Mouse (Mus musculus) lung, embryonic 16.5 days (tissue): ENCODE data around the gene Cldn3. TPM values are rescaled to one million over a fixed set of nuclear protein-coding genes. Genes with fewer than 3 reads are reported as not detected.
"Not testable (repeated sequence)": the region's sequence is repeated elsewhere in the genome, so short reads cannot be mapped to it uniquely, and the experiment has no call there.

Experiments
- ATAC-seq: fragments of 200-750 bp; cut with Nextera tagmentation; 2 replicates; pipeline ENCODE4 v1.8.0; 2017; ENCODE audit warnings: low read depth, mild to moderate bottlenecking, moderate library complexity
- H3K27ac ChIP-seq: fragments of 300-500 bp; sonication (generic); 2 replicates; pipeline ENCODE4 v1.5.1; 2014; ENCODE audit warnings: mild to moderate bottlenecking, control low read depth, low read length
- H3K27me3 ChIP-seq: fragments of 300-500 bp; sonication (generic); 2 replicates; pipeline ENCODE4 v1.6.1; 2014; ENCODE audit warnings: low read depth, low read length, mixed read lengths; ENCODE audit not compliant: control insufficient read depth, insufficient read depth
- H3K36me3 ChIP-seq: fragments of 300-500 bp; sonication (generic); 2 replicates; pipeline ENCODE4 v1.6.1; 2014; ENCODE audit warnings: low read length; ENCODE audit not compliant: control insufficient read depth, insufficient read depth
- H3K4me1 ChIP-seq: fragments of 300-500 bp; sonication (generic); replicated peaks from 2 replicates; pipeline ENCODE4 v1.6.1; 2014; ENCODE audit warnings: low read length, mixed read lengths; ENCODE audit not compliant: control insufficient read depth, insufficient read depth
- H3K4me2 ChIP-seq: fragments of 300-500 bp; sonication (generic); 2 replicates; pipeline ENCODE4 v1.6.1; 2014; ENCODE audit warnings: low read depth, low read length, control low read depth
- H3K4me3 ChIP-seq: fragments of 300-500 bp; sonication (generic); 2 replicates; pipeline ENCODE4 v1.5.1; 2014; ENCODE audit warnings: mild to moderate bottlenecking, low read length, control low read depth
- H3K9ac ChIP-seq: fragments of 300-500 bp; sonication (generic); 2 replicates; pipeline ENCODE4 v1.6.1; 2014; ENCODE audit warnings: low read length, control low read depth
- H3K9me3 ChIP-seq: fragments of 300-500 bp; sonication (generic); 2 replicates; pipeline ENCODE4 v1.6.1; 2016; ENCODE audit warnings: low read length; ENCODE audit not compliant: control insufficient read depth
- WGBS: fragments of 180-500 bp; shearing (Covaris S2); extraction: QIAGEN DNeasy Blood & Tissue Kit; methylation state at CpG from one replicate; pipeline ENCODE4 v1.1.7; 2014; 5-methylcytosine and 5-hydroxymethylcytosine counted together
- polyA plus RNA-seq: library from polyadenylated mRNA; unstranded; fragments of >200 nt; fragmentation: Nextera tagmentation; extraction: Ambion mirVana; gene quantifications from 2 replicates; pipeline ENCODE4 v1.2.1, GENCODE M21; 2015

Gene Cldn3
- 328 and 355 TPM in 2 replicates for polyA plus RNA-seq

GRCm38 (mm10) chr5:134985633-134986297, at the start of gene Cldn3:
Gene Cldn3, plus strand, starts transcription at chr5:134986214.
- whole genome bisulfite sequencing: under 1% methylated on average over 25 of the region's 25 CpGs
- H3K27ac ChIP-seq: peak within 1 kb of the TSS; percentile 90
- peaks cover 35% of the 10 kb centered on the region for H3K27me3 ChIP-seq
- H3K9me3 ChIP-seq: no peaks in the 10 kb centered on the region
- peak within 1 kb of the TSS; percentile 71 for H3K9ac ChIP-seq
- no peaks in the 10 kb centered on the region; the same call in 1 of the 2 replicates for H3K36me3 ChIP-seq
- H3K4me1 ChIP-seq: peaks cover 12% of the 10 kb centered on the region
- H3K4me2 ChIP-seq: peak within 1 kb of the TSS; percentile 46
- H3K4me3 ChIP-seq: peak within 1 kb of the TSS; percentile 59
- peak; percentile 94 for ATAC-seq

DNA sequence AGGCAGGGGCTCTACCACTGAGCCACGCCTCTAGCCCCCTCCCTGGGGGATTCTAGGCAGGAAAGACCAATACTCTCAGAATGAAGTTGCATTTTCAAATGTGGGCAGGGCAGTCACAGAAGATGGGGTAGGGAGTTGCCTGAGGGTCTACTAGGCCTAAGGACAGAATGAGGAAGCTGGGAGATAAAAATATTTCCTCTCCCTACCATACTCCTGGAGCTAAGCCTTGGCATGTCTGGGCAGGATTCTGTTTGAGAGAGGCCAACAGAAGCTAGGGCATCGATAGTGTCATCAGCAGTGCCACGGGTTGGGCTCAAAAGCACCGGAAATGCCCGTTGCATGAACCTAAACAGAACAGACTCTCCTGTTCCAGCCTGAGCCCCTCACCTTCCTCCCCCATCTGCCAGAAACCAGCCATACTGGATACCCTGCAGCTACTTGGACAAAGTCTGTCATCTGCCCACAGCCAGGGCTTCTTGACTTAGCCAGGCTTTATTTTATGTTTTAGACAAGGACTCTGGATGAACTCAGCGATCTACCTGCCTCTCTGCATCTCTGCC, 49.3 kb upstream of the Cldn3 start:
- Histone ChIP-seq H3K27me3 (no peaks in the 10 kb centered on the region), H3K4me3 (no peak overlapping the region), H3K36me3 (peaks cover 4% of the 10 kb centered on the region; the same call in 1 of the 2 replicates), H3K4me1 (no peaks in the 10 kb centered on the region; the same call in 1 of the 2 replicates), H3K27ac (no peak overlapping the region), H3K9me3 (no peaks in the 10 kb centered on the region), H3K4me2 (no peak overlapping the region), H3K9ac (no peak overlapping the region)
- no peak for ATAC-seq
- 81% methylated on average over 6 of the region's 6 CpGs for WGBS

- WGBS: 79% methylated on average over 3 of the region's 3 CpGs
- ATAC-seq: no peak
- Histone ChIP-seq H3K27ac (no peak overlapping the region), H3K9ac (no peak overlapping the region), H3K27me3 (no peaks in the 10 kb centered on the region), H3K9me3 (no peaks in the 10 kb centered on the region), H3K4me2 (no peak overlapping the region), H3K36me3 (peaks cover 4% of the 10 kb centered on the region; the same call in 1 of the 2 replicates), H3K4me3 (no peak overlapping the region), H3K4me1 (no peaks in the 10 kb centered on the region)
Observed at GRCm38 (mm10) chr5:134939069-134939468, 46.9 kb upstream of the Cldn3 start.

DNA sequence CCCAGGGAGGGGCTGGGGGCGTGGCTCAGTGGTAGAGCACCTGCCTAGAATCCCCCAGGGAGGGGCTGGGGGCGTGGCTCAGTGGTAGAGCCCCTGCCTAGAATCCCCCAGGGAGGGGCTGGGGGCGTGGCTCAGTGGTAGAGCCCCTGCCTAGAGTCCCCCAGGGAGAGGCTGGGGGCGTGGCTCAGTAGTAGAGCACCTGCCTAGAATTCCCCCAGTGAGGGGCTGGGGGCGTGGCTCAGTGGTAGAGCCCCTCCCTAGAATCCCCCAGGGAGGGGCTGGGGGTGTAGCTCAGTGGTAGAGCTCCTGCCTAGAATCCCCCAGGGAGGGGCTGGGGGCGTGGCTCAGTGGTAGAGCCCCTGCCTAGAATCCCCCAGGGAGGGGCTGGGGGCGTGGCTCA, 46.5 kb upstream of the Cldn3 start:
- H3K4me2 ChIP-seq, H3K4me3 ChIP-seq, H3K4me1 ChIP-seq, H3K9me3 ChIP-seq, H3K27me3 ChIP-seq, H3K36me3 ChIP-seq, H3K27ac ChIP-seq, H3K9ac ChIP-seq, ATAC-seq: not testable (repeated sequence)
- 88% methylated on average over 2 of the region's 7 CpGs for WGBS

- H3K36me3 ChIP-seq: peaks cover 4% of the 10 kb centered on the region; the same call in 1 of the 2 replicates
- no peak for ATAC-seq
- WGBS: 59% methylated on average over 14 of the region's 14 CpGs
- H3K4me3 ChIP-seq: no peak overlapping the region
- no peak overlapping the region for H3K9ac ChIP-seq
- H3K9me3 ChIP-seq: no peaks in the 10 kb centered on the region
- H3K27me3 ChIP-seq: no peaks in the 10 kb centered on the region
- H3K4me2 ChIP-seq: no peak overlapping the region
- H3K27ac ChIP-seq: no peak overlapping the region
- peaks cover 2% of the 10 kb centered on the region; the same call in 1 of the 2 replicates for H3K4me1 ChIP-seq
Observed at GRCm38 (mm10) chr5:134941472-134942209, 44.4 kb upstream of the Cldn3 start.

DNA sequence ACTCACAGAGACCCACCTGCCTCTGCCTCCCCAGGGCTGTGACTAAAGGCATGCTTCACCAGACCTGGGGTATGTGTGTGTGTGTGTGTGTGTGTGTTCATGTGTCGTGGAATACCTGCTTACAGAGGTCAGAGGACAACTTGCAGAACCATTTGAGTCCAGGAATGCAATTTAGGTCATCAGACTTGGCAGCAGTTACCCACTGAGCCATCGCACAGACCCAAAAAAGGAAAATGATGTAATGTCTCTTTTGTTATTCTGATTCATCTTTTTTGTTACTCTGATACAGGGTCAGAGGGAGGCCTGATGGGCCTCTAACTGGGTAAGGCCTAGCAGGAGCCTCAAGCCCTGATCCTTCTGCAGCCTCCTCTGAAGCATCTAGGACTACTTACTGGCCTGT, 43.3 kb upstream of the Cldn3 start:
- H3K27me3 ChIP-seq: no peaks in the 10 kb centered on the region
- H3K9me3 ChIP-seq: no peaks in the 10 kb centered on the region
- no peak overlapping the region for H3K9ac ChIP-seq
- WGBS: 60% methylated on average over 2 of the region's 2 CpGs
- ATAC-seq: no peak
- H3K36me3 ChIP-seq: peaks cover 4% of the 10 kb centered on the region; the same call in 1 of the 2 replicates
- H3K4me2 ChIP-seq: no peak overlapping the region
- H3K4me3 ChIP-seq: no peak overlapping the region
- peaks cover 13% of the 10 kb centered on the region for H3K4me1 ChIP-seq
- no peak overlapping the region for H3K27ac ChIP-seq

DNA sequence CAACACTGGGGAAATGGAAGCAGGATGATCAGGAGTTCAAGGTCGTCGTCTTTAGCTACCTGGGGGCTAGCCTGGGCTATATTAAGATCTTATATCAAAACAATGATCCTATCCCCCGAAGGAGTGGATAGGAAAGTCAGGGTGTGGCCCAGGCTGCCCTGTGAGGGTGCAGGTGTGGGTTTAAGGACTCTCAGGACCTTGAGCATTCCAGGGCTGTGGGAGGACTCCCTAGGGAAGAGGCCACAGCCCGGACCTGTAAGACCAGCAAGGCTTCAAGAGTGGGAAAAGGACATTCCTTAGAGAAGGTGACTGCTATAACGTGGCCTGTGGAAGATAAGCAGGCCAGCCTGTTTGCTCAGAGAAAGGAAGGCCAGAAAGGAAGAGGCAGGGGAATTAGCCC, 41.8 kb upstream of the Cldn3 start:
- peak overlapping the region; percentile 49 for H3K4me2 ChIP-seq

DNA sequence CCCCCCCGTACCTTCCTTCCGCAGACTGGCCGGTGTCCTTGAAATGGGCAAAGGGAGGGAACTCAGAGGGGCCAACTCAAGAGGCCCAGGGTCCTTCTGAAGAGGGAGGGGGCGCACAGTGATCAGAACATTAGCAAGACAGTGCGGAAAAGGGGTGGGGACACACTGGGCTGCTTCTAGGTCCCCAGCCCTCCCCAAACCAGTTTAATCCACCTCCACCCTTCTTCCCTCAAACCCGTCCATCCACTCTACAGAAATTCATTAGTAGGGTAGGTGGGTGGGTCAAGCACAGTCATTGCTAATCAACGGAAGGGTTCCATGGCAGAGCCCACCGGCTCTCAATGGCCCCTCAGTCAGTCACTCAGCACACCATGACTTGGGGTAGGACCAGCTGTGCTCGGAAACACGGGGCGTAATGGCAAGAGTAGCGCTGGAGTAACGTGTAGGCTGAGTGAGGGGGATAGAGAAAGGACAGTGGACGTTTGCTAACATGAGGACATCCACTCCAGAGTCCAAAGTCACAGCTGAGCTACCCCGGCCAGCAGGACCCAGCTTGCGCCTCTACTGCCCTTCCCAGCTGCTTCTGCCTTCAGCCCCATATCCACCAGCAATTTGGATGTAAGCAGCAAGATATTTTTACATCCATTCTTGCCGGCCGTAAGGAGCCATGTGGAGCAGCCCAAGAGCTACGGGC, 40.6 kb upstream of the Cldn3 start:
- H3K36me3 ChIP-seq: peaks cover 1% of the 10 kb centered on the region; the same call in 1 of the 2 replicates
- peak overlapping the region; percentile 92 for H3K27ac ChIP-seq
- peak overlapping the region; percentile 54 for H3K4me3 ChIP-seq
- H3K9me3 ChIP-seq: no peaks in the 10 kb centered on the region
- H3K27me3 ChIP-seq: no peaks in the 10 kb centered on the region
- H3K4me1 ChIP-seq: peaks cover 17% of the 10 kb centered on the region
- H3K4me2 ChIP-seq: peak overlapping the region; percentile 49
- peak; percentile 15; the same call in 1 of the 2 replicates for ATAC-seq
- peak overlapping the region; percentile 67 for H3K9ac ChIP-seq
- 39% methylated on average over 19 of the region's 19 CpGs for WGBS

More for the DNA sequence above, 41.8 kb upstream of the Cldn3 start:
- H3K27me3 ChIP-seq: no peaks in the 10 kb centered on the region
- H3K9ac ChIP-seq: no peak overlapping the region
- H3K4me3 ChIP-seq: peak overlapping the region; percentile 54
- peaks cover 4% of the 10 kb centered on the region; the same call in 1 of the 2 replicates for H3K36me3 ChIP-seq
- H3K27ac ChIP-seq: peak overlapping the region; percentile 44; the same call in 1 of the 2 replicates
- H3K9me3 ChIP-seq: no peaks in the 10 kb centered on the region
- peak; percentile 47 for ATAC-seq
- 47% methylated on average over 5 of the region's 5 CpGs for WGBS
- peaks cover 17% of the 10 kb centered on the region for H3K4me1 ChIP-seq
